Mouse (Mus musculus) WW6 (cell line): ENCODE results near the gene Zfp84.

Experiments used
- DNase-seq: peaks from one replicate; pipeline ENCODE4 v3.0.0-alpha.2; 2013; ENCODE audit warnings: low read depth, low spot score

Zfp84 gene

GRCm38 (mm10) chr7:29815910-29816429 is 47.6 kb downstream of the Zfp84 start, which contains the start of gene Zfp790:
TSS of gene Zfp790 (plus strand) at chr7:29816114.
- DNase-seq: peak; percentile 90

GRCm38 (mm10) chr7:29818619-29819254 is 50.4 kb downstream of the Zfp84 start:
- peak; percentile 38 for DNase-seq

DNA sequence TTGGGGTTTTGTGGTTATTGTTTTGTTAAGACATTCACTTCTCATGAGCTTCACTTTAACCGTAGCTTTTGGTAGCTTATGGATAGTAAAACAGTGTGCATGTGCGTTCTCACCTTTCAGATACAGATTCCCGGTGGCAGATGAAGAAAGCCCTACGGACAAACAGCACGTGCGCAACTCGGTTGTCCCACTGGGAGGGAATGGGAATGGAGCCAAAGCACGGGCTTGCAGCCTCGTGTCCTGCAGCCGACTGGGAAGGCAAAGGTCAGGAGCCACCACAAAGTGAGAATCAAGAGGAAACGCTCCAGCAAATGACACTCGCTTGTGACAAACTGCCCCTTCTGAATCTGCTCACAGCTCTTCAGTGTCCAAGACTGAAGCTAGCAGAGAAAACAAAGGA is 59.6 kb downstream of the Zfp84 start:
- DNase-seq: no peak
